Mouse (Mus musculus) right cerebral cortex, adult 18-20 months (tissue): ENCODE measurements around the gene Rab37.
A peak's percentile ranks its signal among the peaks of the same experiment; 100 is the strongest.

Experiments
- DNase-seq: peaks from one replicate; pipeline ENCODE4 v3.0.0; 2022; ENCODE audit warnings: mixed read lengths

Rab37 gene

DNA sequence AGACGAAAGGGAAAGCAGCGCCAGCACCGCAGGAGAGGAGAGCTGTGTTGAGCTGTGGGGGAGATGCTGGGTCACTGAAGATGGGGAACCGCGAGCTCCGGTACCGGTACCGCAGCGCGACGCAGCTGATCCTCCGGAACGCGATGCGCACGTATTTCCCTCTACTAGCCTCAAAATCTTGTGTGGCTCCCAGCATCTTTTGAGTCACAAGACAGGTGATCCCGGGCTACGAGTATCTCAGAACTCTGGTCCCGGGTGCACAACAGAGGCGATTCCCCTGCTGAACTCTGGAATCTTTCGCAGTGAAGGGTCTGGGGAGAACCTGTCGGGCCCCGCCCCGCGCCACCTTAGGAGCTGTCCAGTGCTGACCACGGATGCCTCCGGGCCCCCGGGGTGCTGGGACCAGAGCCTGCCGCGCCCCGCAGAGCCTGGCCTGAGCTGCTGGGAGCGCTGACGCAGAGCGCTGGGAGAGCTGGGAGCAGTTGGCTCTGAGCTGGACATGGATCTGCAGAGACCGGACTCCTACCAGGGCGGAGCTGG, at the start of gene Rab37:
TSS of gene Rab37 (plus strand) at position 70 of the 540 bp plus-strand sequence.
- DNase-seq, result peak; percentile 17

DNA sequence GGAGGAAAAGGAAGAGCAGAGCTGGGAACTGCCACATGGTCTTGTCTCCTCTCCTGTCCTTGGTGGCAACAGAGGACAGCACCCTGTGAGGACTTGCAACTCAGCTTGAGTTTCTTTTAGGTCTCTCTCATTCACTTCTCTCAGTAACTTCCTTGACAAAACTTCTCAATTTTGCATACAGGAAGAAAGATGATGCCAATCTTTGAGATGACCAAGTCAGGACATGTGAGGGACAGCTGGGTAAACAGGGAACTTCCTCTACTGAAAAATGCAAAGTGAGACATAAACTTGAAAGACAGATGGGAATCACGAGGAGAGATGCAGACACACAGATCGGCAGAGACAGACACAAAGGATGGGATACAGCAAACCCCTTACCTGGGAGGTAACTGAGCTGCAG, 43.0 kb upstream of the Rab37 start, which contains the start of gene Cd300ld3:
TSS of gene Cd300ld3 (minus strand) at position 151 of the 400 bp plus-strand sequence.
- DNase-seq, result no peak

DNA sequence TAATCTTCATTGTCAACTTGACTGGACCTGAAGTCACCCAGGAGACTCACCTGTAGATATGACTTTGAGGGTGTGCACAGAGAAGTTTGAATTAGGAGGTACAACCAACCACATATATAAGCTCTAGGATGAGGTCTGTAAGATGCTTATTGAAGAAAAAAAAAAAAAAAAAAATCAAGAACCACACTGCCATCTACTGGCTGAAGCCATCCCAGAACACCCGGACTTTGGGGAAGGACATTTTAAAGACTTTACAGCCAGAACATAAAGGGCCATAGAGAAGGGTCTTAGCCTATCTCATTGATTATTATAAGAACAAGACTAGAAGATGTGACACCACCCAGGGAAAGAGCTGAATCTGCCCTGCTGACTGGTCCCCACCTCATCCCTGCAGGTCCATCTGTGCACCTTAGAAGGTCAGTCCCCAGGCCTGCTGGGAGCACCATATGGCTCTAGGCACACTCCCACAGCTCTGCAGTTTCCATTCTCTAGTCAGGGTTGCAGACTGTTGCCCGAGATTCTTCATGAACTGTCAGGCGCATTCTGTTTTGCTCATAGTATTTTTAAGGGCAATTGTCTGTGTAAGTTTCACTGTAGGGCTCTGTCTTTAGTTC, 41.8 kb upstream of the Rab37 start:
- DNase-seq, result no peak

DNA sequence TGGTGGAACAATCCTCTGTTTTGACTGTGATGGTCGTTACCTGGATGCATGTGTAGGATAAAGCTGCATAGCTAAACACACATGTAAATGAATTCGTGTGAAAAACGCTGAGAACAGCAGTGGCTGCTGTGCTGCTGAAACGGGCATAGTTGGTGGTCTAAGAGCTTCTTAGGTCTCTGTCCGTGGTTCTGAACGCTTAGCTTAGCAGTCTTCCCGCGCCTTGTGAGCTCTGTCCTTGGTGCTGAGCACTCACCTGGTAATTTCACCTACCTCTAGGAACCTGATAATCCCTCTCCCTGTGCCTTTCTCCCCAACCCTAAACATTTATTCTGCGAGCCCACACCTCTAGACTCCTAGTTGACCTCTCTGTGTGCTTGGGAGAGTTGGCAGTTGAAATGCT, 39.0 kb upstream of the Rab37 start:
- DNase-seq, result no peak

DNA sequence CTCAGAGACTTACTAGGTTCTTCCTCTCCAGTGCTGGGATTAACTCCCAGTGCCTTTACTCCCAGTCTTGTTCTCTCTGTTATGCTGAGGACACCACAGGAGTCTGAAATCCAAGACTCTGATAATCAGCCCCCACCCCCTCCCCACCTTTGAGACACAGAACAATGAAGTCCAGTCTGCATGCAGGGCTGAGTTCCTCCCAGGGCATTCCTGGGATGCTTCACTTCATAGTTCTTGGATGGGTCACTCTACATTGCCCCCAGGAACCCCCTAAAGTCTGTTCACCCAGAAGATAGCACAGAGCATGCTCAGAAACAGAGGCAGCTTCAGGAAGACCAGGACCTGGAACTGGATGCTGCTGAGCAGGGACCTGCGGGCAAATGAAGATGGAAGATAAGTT, 38.2 kb upstream of the Rab37 start:
- DNase-seq, result no peak

DNA sequence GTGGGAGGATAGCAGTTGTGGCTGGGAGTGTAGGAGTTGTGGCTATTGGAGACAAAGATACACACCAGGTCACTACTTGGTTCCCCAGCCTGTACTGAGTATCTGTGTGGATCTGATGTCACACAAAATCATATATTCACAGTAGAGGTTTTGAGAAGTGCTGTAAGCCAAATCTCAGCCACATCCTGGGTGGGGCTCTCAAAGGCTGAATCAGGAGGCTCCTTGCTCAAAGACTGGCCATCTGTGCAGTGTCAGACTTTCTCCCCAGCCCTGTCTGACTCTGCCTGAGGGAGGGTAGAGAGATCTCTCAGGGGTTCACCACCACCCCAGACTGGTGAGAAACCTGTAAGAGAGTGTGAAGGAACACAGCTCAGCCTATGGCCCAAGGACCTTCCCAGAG, 36.7 kb upstream of the Rab37 start:
- no peak for DNase-seq

DNA sequence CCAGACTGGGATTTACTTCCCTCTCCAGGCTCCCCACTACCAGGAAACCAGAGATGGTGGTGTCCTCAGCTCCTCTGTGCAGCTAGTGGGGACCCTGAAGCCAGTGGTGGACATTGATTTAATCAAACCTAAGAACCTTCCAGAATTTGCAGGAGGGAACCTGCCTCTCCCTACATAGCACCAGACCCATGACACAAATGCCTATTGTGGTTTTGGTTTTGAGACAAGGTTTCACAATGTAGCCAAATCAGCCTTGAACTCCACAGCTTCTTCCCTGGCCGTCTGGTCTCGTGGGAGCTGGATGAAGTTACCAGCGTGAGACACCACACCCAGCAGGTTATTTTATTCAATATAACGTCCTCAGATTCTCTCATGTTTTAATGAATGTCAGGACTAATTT, 32.5 kb upstream of the Rab37 start:
- DNase-seq, result no peak

DNA sequence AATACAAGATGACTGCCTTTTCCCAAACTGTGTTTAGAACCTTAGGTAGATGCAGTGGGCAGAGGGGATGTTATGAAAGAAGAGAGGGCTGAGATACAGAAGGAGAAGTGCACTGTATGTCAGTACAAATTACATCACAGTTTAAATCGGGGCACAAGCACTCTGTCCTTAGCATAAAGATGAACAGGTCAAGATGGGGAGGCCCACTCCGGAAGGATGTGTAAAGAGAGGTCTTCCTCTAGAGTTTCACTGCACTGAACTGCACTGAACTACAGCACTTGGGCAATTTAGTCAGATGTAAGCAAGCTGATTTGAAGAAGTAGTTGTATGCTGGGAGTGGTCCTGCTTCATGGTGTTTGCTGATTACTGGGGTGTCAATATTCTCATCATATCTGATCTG, 31.4 kb upstream of the Rab37 start:
- no peak for DNase-seq

DNA sequence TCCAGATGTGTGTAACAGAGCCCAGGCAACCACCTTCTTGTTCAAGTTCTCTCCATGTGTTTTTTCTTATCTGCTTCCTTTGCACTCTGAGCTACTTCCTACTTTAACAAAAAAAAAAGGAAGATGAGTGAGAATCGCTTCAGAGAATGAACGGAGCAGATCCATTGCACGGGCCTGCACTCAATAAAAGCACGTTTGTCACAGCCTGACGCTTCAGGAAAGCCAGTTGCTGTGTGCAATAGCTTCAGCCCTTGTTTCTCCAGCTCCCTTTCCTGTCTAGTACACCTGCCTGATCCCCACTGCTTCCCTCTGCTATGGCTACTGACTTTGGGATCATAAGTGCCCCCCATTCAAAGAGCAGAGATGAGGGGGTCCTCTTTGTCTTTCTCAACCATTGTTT, 29.2 kb upstream of the Rab37 start, which contains the start of gene Cd300e:
TSS of gene Cd300e (minus strand) at position 101 of the 400 bp plus-strand sequence.
- no peak for DNase-seq

DNA sequence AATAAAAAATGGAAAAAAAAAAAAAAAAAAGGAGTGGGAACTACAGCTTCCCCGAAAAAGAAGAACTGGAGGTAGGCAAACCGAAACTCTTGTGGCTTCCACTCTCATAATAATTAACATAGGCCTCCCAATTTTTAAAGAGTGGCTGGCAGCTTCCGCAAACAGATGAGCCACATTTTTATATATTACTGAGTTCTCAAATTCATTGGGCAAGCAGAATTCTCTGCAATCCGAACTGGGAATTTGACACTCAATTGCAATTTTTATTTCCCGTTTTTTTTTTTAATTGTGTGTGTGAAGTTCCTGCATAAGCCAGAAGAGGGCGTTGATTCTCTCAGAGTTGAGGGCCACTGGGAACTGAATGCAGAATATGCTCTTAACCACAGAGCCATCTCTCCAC, 24.5 kb upstream of the Rab37 start:
- no peak for DNase-seq

DNA sequence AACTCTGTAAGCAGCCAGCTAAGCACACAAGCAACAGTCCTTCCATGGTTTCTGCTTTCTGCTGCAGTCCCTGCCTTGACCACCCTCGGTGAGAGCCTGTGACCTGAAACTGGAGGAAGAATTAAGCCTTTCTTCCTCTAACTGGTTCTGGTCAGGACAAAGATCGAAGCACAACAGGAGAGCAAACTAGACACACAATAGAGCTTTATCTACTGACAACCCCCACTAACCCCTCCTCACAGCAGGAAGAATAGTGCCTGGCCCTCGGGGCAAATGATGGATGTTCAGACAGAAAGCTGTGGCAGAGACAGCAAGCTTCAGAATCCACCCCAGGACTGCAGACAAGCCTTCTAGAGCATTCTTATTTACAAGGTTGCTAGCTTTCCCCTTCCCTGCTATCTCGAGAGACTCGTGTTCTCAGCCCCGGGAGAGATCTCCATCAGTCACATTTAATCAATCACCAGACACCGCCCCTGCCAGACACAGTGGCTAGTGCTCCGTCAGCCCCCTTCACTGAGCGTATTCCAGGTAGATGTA, 20.1 kb upstream of the Rab37 start:
- DNase-seq, result no peak

DNA sequence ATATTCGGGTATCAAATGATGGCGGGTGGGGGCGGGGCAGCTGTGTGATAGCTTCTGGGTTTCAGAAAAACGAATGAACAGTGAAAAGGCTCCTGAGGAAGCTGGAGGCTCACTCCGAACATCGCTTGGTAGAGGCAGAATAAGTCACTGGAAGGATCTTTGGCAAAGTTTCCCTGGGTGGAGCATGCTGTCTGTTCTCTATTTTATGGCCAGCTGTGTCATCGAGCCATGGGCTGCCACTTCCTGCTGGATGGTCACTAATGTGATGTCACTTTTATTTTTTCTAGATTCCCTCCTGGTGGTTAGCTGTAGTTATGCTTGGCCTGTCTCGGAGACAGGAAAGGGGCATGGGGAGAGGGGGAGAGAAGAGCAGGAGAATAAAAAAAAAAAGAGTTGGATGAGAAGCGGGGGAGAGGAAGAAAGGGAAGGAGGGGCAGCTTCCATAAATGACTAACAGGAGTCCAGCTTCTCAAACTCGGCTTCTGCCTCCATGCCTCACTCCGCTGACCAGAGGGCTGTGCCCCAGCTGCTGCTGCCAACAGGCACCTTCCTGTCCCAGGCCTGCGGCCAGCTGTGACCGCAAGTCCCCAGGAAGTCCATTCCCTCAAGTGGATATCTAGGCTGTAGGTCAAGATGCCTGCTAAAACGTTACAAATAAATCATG, 19.5 kb upstream of the Rab37 start:
- no peak for DNase-seq

DNA sequence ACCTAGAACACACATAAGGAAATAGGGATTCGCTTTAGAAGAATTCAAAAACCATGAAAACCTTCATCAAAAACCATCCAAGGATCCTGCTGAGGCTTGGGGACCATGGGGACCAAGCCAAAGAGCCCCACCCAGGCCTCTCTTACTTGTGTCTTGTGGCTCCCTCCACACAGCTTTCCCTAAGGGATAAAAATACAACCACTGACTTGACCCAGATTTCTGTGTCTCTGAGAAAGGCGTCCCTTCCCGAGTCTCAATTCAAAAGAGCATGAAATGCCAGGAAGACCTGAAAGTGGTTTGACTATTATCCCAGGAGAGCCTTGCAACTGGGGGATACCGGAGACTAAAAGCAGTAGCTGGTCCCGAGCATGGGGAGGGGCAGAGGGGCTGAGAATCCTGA, 18.2 kb upstream of the Rab37 start:
- DNase-seq, result peak; percentile 8

DNA sequence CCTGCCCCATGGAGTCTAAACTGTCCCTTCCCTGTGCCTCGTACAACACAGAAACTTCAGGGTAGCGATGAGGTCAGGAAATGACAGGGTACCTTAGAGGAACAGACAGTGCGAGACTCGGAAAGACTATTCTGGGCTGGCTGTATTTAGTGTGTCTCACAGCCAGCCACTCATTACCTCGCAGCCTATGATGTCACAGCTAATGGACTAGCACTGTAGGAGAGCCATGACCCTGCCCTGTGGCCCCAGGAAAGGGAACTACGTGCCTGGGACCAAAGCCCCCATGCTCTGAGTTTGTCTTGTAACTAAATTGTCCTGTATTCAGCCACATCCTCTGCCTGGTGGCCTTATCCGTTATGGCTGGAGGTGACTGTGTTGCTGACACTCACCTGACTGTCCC, 15.8 kb upstream of the Rab37 start:
- DNase-seq, result no peak

DNA sequence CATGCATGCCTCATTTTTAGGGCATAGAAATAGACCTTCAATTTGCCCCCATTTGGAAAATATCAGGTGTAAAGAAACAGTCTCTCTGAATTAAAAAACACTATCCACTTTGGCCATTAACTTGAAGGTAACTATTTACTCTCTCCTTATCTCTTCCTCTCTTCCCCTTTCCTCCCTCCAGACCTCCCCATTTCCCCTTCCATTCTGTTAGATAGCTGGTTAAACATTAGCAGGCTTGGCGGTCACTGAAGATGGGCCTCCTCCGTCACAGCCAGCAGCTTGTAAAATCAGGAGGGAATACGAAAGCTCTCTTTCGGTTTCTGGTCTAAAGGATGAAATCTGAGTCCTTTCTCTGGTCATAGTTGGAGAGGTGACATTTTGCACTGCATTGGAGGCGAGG, 15.4 kb upstream of the Rab37 start:
- DNase-seq, result no peak

DNA sequence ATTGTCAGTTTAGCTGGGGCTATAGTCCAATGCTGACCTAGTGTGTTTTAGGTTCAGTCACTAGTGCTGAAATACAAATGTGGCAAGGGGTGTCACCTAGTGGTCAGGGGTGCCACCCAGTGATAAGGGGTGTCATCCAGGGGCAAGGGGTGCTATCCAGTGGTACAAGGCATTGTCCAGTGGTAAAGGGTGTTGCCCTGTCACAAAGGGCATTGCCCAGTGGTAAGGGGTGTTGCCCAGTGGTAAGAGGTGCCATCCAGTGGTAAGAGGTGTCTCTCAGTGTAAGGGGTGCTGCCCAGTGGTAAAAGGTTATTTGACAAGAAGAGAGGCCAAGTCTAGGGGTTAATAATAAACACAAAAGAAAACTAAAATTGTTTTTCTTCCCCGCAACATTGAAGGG, 13.8 kb upstream of the Rab37 start:
- DNase-seq, result no peak

DNA sequence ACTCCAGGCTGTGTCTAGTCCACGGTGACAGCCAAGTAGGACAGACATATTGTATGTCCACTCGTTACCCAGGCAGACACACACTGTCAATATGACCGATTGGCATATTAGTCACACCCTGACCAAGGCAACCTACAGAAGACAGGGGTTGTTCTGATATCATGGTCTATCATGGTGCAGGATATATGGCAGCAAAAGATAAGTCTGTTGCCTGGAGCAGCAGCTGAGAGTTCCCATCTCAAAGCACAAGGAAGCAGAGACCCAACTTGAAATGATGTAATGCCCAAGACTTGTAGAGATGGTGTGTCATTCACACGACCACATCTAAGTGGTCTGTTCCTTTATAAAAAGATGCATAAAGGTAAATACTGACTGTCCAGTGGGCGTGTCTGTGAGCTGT, 12.6 kb upstream of the Rab37 start:
- no peak for DNase-seq

DNA sequence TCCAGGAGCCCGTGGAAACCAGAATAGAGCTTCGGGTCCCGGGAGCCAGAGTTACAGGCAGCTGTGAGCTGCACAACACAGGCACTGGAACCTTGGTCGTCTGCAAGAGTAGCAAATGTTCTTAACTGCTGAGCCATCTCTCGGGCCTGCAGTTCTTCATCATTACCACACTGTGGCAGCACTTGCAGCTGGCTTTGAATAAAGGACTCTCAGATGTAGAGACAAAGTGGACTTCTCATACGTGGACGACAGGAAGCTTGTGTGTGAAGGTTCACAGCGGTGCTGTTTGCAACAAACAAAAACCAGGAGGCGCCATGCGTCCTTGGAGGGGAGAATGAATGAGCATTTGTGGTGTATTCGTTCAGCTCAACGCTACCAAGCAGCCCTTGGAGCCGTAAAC, 10.3 kb upstream of the Rab37 start:
- peak; percentile 32 for DNase-seq

DNA sequence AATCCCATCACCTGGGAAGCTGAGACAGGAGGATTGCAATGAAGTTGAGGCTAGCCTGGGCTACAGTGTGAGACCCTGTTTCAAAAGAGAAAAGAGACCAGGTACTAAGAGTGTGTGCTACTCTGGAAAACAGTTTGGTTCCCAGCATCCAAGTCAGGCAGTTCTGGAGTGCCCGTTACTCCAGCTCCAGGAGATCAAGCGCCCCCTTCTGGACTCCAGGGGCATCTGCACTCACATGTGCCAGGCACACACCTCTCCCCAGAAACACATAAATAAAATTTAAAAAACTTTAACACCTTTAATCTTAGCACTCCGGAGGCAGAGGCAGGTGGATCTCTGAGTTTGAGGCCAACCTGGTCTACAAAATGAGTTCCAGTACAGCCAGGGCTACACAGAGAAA, 9.9 kb upstream of the Rab37 start:
- no peak for DNase-seq

DNA sequence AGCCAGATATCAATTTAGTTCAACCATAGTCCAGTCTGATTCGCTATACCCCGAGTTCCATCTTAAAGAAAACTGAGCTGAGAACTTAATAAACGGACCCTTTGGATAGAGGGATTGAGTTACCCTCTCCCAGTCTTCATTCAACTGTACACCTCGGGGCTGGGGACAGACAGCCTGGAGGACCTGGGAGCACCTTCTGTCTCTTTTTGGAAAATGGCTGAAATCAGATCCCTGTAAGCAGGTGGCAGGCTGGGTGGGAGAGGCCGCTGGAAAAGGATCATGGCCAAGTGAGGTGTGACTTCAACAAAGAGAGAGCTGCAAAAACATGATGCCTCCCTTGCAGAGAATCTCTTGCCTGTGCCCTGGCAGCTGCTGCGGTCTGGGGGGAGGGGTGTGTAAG, 9.0 kb upstream of the Rab37 start:
- no peak for DNase-seq

DNA sequence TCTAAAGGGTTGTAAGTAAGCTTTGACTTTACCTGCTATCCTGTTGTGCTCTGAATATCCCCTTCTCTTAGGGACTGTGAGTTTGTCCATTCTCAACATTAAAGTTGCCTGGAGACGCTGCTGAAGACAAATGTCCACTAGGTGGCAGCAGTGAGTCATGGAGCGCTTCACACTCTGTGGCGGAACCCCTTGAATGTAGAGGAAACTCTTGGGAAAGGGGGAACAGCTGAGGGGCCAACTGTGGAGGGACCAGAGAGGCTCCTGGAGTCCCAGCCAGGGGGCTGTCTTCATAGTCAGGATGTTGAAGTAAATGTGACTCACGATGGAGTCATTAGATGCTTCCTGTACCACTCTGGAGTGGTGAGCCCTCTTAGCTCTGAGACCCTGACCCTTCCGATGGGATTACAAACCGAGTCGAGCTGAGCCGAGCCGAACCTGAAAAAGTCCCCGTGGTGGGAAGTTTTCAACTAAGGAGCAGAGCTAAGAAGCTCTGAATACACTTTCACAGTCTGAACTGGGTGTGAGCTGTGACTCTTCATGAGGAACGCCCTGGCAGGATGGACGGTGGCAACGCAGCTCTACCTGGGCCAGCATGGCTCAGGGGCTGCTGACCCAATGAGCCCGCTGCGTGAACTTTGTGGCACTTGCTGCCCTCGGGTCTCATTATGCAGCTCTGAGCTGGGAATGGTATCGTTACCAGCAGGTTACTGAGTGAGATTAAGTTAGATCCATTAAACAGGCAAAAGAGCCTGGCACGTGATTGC, 7.7 kb upstream of the Rab37 start:
- peak; percentile 70 for DNase-seq

DNA sequence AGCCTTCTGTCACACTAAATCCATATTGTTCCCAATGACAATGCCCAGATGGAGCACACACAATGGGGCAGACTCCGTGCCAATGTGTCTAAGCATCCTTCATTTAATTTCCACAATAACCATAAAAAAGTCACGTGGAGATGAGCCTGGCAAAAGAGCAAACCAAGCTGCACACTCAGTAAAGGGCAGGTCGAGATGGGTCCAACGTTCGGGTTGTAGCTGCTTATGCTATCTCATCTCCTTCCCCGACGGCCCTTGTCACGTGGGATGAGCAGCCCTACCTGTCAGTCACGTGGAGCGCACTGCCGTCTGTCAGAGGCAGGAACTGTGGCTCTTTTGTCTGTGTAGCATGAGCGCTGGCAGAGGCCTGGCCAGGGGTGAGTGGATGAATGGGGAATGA, 6.6 kb upstream of the Rab37 start:
- no peak for DNase-seq

DNA sequence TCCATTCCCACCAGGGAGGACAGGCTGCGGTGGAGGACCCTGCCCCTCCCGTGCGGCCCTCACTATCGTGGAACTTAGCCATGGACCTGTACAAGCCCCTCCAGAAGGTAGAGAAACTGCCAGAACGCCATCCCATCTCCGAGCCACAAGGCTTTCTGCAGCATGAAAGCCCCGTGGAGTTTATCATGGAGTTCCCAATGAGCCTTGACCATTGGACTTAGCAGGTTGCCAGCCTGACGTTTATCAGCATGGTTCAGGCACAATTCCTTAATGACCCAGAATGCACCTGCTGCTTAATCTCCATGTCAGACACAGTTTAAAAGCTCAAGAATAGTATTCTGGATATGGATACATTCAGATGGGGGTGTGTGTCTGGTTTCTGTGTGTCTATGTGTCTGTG, 6.2 kb upstream of the Rab37 start:
- no peak for DNase-seq

DNA sequence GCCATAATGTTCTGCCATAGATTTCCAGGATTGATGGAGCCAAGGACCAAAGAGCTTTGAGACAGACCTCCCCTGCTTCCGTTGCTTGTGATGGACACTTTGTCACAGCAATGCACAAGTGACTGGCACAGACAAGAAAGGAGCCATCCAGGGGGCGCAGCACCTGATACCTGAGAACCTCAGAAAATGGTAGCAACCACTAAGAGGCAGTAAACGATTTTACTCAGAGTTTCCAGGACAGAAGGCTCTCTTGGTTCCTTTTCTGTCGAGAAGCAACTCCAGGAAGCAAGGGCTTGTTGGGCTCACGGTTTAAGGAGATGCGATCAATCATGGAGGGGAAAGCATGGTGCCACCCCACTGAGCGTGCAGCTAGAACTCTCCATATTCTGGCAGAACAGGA, 5.0 kb upstream of the Rab37 start:
- no peak for DNase-seq
